Mouse (Mus musculus): ENCODE measurements around the gene Prss57. TPM values are rescaled to one million over a fixed set of nuclear protein-coding genes. Genes with fewer than 3 reads are reported as not detected.

Prss57 gene
- total RNA-seq, 2 experiments from 2014 or later: not detected

DNA sequence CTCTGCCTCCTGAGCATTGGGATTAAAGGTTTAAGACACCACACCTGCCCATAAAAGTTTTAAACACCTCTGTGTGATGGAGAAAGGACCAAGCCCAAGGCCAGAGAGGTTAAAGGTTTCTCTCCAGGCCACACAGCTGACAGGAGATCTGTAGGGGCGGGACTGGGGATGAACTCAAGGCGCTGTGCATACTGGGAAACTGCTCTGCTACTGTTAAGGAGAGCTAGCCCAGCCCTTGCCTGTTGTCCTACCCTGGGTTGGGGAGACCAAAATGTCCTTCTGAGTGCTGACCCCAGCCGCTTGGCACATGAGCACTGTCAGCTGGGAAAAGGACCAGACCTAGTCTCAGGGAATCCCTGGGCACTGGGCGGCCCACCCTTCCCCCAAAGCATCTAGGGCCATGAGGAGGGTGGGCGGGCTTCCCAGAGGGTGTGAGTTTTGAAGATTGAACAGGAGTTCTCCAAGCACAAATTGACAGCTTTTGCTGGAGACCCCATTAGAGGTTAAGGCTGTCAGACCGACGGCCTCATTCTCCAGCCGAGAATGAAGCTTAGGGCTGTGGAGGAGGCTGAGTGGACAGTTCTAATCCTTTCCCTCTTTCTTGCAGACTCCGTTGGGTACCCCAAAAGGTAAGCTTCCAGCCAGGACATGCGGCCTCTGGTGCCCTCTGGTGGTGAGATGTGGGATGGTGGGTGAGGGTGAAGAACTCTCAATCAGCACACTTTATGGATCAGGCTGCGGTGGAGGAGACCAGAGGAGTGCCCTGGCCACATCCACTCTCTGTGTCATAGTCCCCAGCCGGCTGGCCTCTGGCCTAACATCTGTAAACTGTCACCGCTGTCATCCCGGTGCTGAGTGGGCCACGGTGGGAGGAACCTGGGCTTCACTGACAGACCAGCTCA lies 21.2 kb upstream of the Prss57 start:
- intact Hi-C loops (cut with DNase I): loop anchor here (1.0 kb wide), 1 partner anchor 19 kb away; the partner anchor contains the start of gene Palm
- peak; percentile 56 for DNase-seq (ENCODE audit: low spot score)

DNA sequence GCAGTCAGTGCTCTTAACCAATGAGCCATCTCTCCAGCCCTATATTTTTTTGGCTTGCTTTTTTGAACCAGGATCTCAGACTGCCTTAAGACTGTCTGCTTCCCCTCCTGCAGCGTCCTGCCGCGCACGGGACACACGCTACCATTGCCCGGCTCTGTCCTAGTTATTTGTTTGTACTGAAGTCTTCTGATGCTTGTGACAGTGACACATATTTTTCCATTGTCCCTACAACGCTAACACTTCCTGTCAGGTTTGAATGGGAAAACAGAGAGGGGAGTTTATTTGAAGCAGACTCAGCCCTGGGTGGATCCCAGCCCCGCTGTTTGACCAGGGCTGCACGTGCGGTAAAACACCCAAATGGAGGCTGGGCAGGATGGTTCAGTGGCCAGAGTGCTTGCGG lies 18.0 kb upstream of the Prss57 start:
- intact Hi-C loops (cut with DNase I): loop anchor here (1.0 kb wide), 1 partner anchor 14 kb away; no protein-coding TSS in a partner anchor
- no peak for DNase-seq (ENCODE audit: low spot score)

DNA sequence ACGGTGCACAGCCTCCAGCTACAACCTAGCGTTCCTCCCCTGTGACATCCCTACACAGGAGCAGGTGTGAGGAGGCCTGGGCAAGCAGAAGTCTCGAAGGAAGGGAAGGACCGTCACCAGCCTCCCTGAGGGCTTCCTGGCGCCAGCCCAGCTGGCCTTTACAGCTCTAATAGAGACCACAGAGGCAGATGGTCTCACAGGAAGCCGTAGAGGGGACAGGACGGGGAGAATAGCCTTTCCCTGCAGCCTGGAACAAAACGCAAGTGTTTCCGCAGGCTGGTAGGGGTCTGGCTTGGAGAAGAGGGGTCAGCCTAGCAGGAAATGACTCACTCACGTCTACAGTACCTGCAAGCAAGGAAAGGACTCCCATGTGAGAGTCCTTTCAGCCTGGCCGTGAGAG lies 17.1 kb upstream of the Prss57 start:
- intact Hi-C loops (cut with DNase I): loop anchor here (1.0 kb wide), 1 partner anchor 14 kb away; no protein-coding TSS in a partner anchor

DNA sequence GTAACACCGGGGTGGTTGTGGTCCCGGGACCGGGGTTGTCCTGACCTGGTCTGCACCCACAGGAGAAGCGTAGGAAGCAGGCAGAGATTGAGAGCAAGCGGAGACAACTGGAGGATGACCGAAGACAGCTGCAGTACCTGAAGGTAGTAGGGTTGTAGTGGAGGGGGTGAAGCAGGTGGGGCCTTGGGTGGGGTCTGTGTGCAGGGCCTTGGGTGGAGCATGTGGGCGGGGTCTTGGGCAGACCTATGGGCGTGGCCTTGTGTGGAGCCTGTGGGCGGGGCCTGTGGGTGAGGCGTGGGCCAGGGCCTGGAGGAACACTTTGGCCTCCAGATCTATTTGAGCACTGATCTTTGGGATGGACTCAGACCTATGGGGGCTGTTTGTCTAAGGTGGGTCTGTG lies 16.2 kb upstream of the Prss57 start:
- intact Hi-C loops (cut with DNase I): no loop called here

More for the DNA sequence above, 17.1 kb upstream of the Prss57 start:
- DNase-seq (ENCODE audit: low spot score): peak; percentile 64

DNA sequence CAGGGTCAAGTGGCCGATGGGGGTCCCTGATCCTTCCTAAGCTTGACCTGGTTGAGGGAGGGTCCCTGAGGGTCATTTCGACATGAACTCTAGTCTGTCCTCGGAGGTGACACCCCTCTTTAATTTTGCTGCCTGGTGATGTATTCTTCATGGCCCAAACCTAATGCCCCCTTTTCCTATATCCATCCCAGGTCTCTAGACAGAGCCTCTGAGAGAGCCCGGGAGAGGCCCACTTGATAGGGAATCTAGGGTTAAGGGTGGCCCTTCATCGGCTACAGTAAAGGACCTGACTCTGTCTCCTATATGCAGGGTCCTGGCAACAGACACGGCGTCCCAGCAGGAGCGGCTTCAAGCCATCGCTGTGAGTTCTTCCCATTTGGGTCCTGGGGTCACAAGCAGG lies 15.6 kb upstream of the Prss57 start:
- DNase-seq (ENCODE audit: low spot score): no peak
- intact Hi-C loops (cut with DNase I): no loop called here

More for the DNA sequence above, 16.2 kb upstream of the Prss57 start:
- DNase-seq (ENCODE audit: low spot score): peak; percentile 60

DNA sequence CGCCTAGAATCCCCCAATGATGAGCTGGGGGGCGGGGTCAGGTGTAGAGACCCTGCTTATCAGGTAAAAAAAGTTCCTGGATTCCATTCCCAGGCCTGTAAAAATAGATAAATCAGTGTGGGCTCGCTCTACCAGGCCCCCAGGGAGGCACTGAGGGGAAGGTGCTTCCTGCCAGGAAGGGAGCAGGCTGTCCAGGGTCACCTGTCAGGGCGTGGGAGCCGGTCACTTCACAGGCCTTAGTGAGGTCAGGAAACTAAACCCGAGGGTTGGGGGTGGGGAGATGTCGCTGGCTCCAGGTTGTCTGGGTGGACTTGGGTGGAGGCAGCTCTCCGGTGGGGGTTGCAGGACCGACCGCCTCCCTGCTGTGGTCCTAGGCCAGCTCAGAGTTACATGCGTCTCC lies 14.9 kb upstream of the Prss57 start:
- intact Hi-C loops (cut with DNase I): no loop called here

DNA sequence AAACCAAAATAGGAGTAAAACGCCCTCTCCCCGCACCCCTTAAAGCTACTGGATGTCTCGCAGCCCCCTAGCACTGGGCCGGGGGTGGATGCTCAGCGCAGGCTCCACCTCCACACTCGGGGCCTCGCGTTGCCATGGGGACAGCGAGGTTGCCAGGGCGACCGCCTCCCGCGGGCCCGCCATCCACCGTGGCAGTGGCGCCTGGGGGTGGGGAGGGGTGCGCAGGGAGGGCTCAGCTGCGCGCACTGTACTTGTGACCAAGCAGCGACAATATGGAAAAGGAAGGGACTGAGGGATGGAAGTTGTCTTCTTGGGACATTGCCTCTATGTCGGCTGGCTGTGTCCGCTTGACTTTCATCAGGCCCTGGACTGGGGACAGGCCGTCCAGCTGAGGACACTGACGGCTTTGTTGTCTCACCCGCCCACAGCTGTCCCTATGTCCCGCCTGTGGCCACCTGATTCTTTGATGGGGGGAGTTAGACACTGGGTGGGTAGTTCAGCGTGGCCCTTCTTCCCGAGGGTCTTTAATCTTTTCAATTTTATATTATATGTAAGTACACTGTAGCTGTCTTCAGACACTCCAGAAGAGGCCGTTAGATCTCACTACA lies 13.1 kb upstream of the Prss57 start:
- intact Hi-C loops (cut with DNase I): no loop called here

More for the DNA sequence above, 14.9 kb upstream of the Prss57 start:
- peak; percentile 79 for DNase-seq (ENCODE audit: low spot score)

DNA sequence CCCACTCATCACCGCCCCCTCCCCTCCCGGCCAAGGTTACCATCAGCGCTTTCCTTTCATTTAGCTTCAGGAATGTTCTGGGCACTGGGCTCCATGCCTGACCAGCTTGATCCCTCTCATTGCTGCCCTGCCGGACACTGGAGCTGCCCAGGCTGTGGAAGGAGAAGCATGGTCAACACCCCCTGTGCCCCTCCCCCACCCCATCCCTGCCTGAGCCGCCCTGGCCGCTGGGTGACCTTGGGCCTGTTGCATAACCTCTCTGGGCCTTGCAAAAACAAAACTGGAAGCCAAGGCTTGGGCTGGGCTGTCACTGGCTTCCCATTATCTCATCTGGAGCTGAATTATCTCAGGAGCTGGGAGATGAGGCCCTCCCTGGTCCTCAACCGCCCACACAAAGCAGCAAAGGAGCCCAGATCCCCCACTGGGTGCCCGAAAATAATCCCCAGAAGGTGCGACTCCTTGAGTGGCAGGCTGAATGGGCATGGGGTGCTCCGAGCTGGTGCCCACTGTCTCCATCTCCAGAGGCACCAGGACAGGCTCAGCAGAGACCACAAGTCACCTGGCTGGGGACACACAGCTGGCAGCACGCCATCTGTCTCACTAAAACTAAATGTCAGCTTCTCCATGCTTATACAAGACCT lies 11.7 kb upstream of the Prss57 start:
- intact Hi-C loops (cut with DNase I): no loop called here
- DNase-seq (ENCODE audit: low spot score): peak; percentile 76

More for the DNA sequence above, 13.1 kb upstream of the Prss57 start:
- DNase-seq (ENCODE audit: low spot score): no peak

DNA sequence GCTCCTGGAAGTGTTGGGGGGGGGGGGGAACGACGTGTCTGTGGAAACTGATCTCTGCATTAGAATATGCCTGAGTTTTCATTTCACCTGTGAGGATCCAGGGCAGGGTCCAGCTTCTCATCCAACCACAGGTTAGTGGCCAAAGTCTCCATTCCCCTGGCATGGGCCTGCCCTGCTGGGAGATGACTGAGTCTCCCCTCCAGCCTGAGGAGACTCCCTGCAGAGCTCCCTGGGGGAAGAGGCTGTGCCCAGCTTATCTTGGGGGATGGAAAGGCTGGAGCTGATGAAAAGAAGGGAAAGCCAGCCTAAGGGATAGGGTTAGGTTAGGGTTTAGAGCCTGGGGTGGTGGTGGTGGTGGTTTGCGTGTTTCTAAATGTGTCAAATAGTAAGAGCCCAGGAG lies 11.1 kb upstream of the Prss57 start:
- intact Hi-C loops (cut with DNase I): no loop called here

DNA sequence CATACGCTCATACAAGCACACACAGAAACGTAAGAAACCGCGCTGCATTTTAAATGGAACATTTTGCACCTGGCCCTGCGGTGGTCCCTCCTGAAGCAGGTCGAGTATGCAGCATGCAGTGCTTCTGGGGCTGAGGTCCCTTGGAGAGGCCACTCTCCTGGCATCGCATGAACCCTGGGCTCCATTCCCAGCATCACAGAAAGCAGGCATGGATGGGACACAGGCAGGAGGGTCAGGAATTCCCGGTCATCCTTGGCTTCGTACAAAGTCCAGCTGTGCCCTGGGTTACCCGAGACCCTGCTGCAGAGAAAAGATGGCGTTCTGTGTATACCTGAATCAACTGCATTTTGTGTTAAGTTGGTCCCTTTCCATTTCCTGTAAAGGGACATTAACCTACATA lies 9.7 kb upstream of the Prss57 start:
- intact Hi-C loops (cut with DNase I): no loop called here
- no peak for DNase-seq (ENCODE audit: low spot score)

More for the DNA sequence above, 11.1 kb upstream of the Prss57 start:
- DNase-seq (ENCODE audit: low spot score): no peak

DNA sequence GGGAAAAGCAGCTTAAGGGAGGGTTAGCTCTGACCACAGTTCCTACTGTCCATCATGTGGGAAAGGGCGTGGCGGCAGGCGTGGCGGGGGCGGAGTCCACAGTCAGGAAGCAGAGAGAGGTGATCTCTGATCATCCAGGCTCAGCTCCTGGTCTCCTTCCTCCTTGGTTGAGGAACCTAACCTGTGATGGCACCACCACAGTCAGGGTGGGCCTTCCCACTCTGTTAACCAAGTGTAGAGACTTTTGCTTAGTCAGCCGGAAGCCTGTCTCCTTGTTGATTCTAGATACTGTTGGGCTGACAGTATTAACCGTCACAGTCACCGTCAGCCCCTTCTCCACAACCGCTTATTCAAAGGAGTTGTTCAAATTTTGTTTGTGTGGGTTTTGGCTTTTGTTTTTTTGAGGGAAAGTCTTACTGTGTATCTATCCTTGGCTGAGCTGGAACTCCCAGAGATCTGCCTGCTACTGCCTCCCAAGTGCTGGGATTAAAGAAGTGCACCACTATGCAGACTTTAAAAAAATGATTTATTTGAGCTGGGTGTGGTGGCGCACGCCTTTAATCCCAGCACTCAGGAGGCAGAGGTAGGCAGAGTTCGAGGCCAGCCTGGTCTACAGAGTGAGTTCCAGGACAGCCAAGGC lies 7.6 kb upstream of the Prss57 start:
- intact Hi-C loops (cut with DNase I): no loop called here
- DNase-seq (ENCODE audit: low spot score): no peak

DNA sequence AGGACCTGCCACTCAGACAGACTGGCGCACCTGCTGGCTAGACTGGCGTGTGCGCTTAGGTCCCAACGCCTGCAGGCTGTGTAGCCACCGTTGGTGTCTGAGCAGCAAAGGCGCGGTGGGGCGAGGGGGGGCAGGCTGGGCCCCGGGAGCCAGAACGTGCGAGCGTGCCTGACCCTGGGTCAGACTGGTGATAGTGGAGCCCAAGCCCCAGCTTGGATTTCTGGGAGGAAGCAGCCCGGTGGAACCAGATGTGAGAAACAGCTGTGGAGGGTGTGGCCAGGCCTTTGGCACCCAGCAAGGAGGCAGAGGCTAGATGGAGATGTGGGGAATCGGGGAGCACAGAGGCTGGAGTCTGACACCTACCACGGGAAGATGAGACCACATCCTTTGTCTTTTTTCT lies 6.6 kb upstream of the Prss57 start:
- DNase-seq (ENCODE audit: low spot score): peak; percentile 60
- intact Hi-C loops (cut with DNase I): no loop called here

DNA sequence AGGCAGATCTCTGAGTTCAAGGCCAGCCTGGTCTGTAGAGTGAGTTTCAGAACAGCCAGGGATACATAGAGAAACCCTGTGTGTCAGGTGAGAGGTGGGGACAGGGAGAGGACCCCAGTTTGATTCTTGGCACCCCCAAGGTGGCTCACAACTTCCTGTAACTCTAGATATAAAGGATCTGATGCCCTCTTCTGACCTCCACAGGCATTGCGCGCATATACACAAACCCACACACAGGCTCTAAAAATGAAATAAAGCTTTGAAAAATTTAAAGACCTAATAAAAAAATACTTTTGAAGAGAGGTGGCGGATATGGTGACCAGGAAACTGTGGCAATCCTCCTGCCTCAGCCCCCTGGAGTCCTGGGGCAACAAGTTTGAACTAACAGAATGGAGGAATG lies 5.1 kb upstream of the Prss57 start:
- intact Hi-C loops (cut with DNase I): no loop called here
- no peak for DNase-seq (ENCODE audit: low spot score)

DNA sequence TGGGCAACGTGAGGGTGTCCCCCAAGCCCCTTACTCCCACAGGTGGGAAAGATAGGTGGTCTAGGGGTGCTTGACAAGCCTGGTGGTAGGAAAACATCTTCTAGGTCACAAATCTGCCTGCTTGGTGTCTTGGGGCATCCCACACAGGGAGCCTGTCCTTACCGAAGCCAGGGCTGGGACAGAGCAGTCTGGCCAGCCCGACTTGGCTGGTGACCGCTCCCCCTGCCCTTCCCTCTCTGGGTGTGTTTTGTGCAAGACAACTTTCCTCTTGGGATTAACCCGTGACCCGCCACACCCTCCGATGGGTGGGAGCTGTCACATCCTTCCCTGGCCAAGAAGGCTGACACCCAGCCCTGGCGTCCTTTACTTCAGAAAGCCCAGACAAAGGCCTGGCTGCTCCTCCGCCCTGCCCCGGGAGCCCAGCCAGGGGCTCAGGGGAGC lies 3.8 kb upstream of the Prss57 start:
- DNase-seq (ENCODE audit: low spot score): peak; percentile 94
- intact Hi-C loops (cut with DNase I): loop anchor here (1.0 kb wide), 1 partner anchor 14 kb away; no protein-coding TSS in a partner anchor

DNA sequence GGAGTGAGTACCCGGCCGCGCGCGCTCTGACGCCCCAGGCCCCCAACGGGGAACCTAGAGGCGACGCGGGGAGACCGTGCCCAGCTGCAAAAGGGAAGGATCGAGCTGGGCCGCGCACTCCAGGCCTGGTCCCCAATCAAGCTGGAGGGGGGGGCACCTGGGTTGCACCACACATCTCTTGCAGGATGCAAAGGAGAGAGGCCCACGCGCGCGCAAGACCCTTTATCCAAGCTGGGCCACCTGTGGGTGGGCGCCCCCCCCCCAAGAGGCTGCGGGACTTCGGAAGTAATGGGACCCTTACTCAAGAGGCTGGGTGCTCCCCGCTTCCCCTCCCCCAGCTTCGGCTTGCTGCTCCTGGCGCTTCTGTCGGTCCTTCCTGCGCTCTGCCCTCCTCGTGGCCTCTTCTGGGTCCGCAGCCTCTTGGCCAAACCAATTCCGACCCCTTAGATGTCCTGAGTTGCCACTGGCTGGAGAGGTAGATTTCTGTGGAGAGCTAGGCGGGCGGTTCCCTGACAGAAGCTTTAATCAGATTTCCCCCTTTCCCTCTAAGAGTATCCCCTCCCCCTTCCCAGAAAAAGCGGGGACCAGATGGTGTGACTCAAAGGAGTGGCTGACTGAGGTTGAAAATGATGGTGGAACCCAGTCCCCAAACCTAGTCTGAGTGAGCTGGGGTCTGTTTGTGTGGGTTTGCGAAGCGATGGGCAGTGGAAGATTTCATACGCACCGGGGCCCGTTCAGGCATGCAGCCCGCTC lies 3.2 kb upstream of the Prss57 start:
- no peak for DNase-seq (ENCODE audit: low spot score)
- intact Hi-C loops (cut with DNase I): loop anchor here (1.0 kb wide), 2 partner anchors 14 to 18 kb away; no protein-coding TSS in a partner anchor

DNA sequence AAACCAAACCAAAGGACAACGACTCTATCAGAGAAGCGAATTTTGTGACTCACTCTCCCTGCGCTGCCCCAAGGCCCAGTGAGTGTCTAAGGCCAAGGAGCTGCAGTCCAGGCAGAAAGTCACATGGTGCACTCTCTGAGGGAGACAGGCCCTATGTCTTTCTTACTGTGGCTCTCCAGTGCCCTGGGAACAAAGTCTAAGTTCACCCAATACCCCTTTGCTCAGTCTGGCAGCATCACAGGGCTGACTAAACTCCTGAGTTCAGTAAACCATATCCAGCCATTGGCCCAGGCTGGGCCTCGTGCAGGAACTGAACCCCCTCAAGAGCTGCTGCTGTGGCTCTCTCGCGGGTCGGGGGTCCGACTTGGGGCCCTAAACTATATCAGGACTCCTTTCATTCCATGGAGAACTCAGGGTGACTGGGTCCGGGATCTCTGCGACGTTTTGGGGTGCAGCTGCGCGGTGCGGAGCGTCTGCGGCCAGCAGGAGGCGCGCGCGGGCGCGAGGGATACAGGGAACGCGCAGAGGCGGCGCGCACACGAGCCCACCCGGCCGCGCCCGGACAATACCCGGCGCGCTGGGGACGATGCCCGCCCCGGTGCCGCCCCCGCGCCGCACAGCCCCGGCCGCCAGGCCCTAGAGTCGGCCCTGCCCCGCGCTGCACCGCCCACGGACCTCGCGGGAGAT lies 2.4 kb upstream of the Prss57 start, which contains the start of gene Palm:
Palm (plus strand) TSS at position 522 of the 687 bp plus-strand sequence.
- intact Hi-C loops (cut with DNase I): loop anchor here (1.0 kb wide), 1 partner anchor 19 kb away; no protein-coding TSS in a partner anchor
- peak; percentile 64 for DNase-seq (ENCODE audit: low spot score)

DNA sequence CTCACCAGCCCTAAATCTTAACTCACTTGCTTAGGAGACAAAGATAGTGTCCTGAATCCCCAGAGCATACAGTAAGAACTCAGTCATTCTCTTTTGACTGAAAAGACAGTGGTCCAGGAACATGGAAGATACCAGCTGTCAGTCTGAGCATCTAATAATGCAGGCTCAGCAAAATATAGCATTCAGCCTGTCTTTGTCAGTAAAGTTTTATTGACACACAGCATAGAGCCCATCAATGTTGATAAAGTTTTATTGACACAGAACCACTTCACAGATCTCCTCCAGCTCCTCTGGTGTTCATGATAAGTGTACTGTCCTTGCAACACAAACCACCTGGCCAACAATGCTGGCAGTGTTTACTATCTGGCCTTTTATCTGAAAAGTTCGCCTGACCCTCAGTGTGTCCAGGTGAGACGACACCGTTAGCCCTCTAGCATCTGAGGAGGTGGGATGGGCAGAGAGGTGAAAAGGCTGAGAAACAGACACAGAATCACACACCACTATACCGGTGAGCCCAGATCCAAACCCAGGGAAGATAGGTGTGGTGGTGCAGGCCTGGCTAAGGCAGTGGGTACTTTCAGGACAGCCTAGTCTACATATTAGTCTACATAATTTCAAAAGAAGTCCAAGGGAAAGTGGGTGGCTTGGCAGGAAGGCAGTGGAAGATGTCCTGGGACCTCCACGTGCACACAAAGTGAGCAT lies 1.7 kb upstream of the Prss57 start:
- intact Hi-C loops (cut with DNase I): loop anchor here (1.0 kb wide), 1 partner anchor 20 kb away; no protein-coding TSS in a partner anchor
- DNase-seq (ENCODE audit: low spot score): no peak

DNA sequence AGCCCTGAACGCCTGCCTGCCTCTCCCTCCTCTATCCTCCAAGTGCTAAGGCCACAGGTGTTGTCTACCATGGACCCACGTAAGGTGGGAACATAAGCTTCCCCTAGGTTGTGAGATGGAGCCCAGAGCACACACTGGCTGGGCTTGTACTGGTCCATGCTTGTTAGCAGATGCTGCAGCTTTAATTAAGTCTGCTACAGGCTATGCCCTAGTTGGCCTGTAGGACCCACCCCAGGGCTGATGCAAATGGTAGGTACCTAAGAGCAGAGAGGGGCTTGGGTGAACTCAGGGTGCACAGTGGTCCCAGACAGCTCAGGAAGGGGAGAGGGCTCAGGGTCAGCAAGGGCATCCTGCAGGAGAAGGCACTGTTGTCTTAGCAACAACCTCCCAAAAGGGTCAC lies 1.2 kb downstream of the Prss57 start:
- DNase-seq (ENCODE audit: low spot score): no peak
- intact Hi-C loops (cut with DNase I): loop anchor here (5.0 kb wide), 1 partner anchor 77 kb away; no protein-coding TSS in a partner anchor

Measured in heart, postnatal 25 days (tissue).